Mouse (Mus musculus) heart, adult 2 months (tissue): Measurements from ENCODE around the gene Pcgf1. TPM values are rescaled to one million over a fixed set of nuclear protein-coding genes. Genes with fewer than 3 reads are reported as not detected.

ENCODE experiments used
- DNase-seq, 2 experiments: peaks; one replicate each; pipeline ENCODE4 v3.0.0; 2021
- H3K27ac ChIP-seq: fragments of 200-600 bp; 2 replicates; pipeline ENCODE4 v1.8.1; 2022
- H3K27me3 ChIP-seq: fragments of 200-500 bp; 2 replicates; pipeline ENCODE4 v1.6.1; 2012; ENCODE audit warnings: mild to moderate bottlenecking, low read length, inconsistent platforms, mixed read lengths; ENCODE audit not compliant: control insufficient read depth, insufficient read depth
- H3K36me3 ChIP-seq: fragments of 200-500 bp; 2 replicates; pipeline ENCODE4 v1.6.1; 2012; ENCODE audit warnings: low read length, inconsistent platforms; ENCODE audit not compliant: control insufficient read depth, insufficient read depth
- H3K4me1 ChIP-seq: fragments of 200-500 bp; 2 replicates; pipeline ENCODE4 v1.6.1; 2011; ENCODE audit warnings: low read length; ENCODE audit not compliant: control insufficient read depth, insufficient read depth
- H3K4me3 ChIP-seq: fragments of 200-600 bp; 2 replicates; pipeline ENCODE4 v1.8.1; 2022
- H3K79me2 ChIP-seq: fragments of 200-500 bp; replicated peaks from 2 replicates; pipeline ENCODE4 v1.6.1; 2012; ENCODE audit warnings: mild to moderate bottlenecking, inconsistent platforms, low read length, moderate library complexity, mixed read lengths; ENCODE audit not compliant: control insufficient read depth, insufficient read depth
- H3K9ac ChIP-seq: fragments of 200-500 bp; 2 replicates; pipeline ENCODE4 v1.6.1; 2012; ENCODE audit warnings: low read depth, mild to moderate bottlenecking, control low read depth, inconsistent platforms, low read length, mixed read lengths
- CTCF ChIP-seq: fragments of 200-600 bp; IDR thresholded peaks from 2 replicates; pipeline ENCODE4 v1.8.1; 2022; ENCODE audit warnings: antibody characterized with exemption, mild to moderate bottlenecking, moderate library complexity
- EP300 ChIP-seq: fragments of 200-500 bp; IDR thresholded peaks from 2 replicates; pipeline ENCODE4 v1.6.1; 2011; ENCODE audit warnings: low read depth, low read length, control low read depth; ENCODE audit not compliant: insufficient read depth
- POLR2A ChIP-seq: fragments of 200-500 bp; IDR thresholded peaks from 2 replicates; pipeline ENCODE4 v1.6.1; 2011; ENCODE audit warnings: mild to moderate bottlenecking, low read depth, low read length, control low read depth; ENCODE audit not compliant: insufficient read depth
- WGBS: fragments of 180-500 bp; shearing (Covaris S2); methylation state at CpG from one replicate; pipeline ENCODE4 v1.1.7; 2018; 5-methylcytosine and 5-hydroxymethylcytosine counted together
- intact Hi-C: fragments of 180-260 bp; cut with DNase I; formaldehyde crosslinking; loops from one replicate; pipeline ENCODE4 v1.15.1; 2025
- microRNA-seq, 2 experiments: library from miRNA; unstranded; fragments of <30 nt; microRNA quantifications; one replicate each; pipeline ENCODE4 v1.2.0; 2021
- polyA plus RNA-seq: library from polyadenylated mRNA; depleted of rRNA; stranded (reverse); fragments of >200 nt; gene quantifications from 2 replicates; pipeline ENCODE4 v1.2.3, GENCODE M21; 2012; rRNA removed
- total RNA-seq, 2 experiments: library from RNA; stranded (reverse); gene quantifications; 2 replicates each; pipeline ENCODE4 v1.2.3; 2021

The Pcgf1 gene
- total and polyA plus RNA-seq, 3 experiments, result 7.7 to 11.5 (median 8.0) TPM

- no peaks in the 10 kb centered on the region for H3K79me2 ChIP-seq
- no peaks in the 10 kb centered on the region for H3K27me3 ChIP-seq
- peak overlapping the region; percentile 76 for H3K27ac ChIP-seq
- H3K9ac ChIP-seq, result peak overlapping the region; percentile 78
- H3K4me3 ChIP-seq, result peak overlapping the region; percentile 84
- DNase-seq, result peak; percentile 90 to 92
- peaks cover 3% of the 10 kb centered on the region for H3K4me1 ChIP-seq
- H3K36me3 ChIP-seq, result no peaks in the 10 kb centered on the region
- intact Hi-C loops, result loop anchor here (1.0 to 5.0 kb wide), 3 partner anchors 16 to 202 kb away; partner anchors contain the start of genes Dctn1, Mob1a, Mrpl53 and Mthfd2
- WGBS, result under 1% methylated on average over 30 of the region's 30 CpGs
- TF ChIP-seq POLR2A (peak; percentile 77), CTCF (no peak), EP300 (0 out of 2 replicates have a peak, but pooled peaks have one; percentile 54)
Measured at GRCm38 (mm10) chr6:83124851-83125312, 47.2 kb downstream of the Pcgf1 start.

GRCm38 (mm10) chr6:83125331-83125730, 47.7 kb downstream of the Pcgf1 start, which contains the start of gene Ino80b:
Gene Ino80b, minus strand, starts transcription at chr6:83125431.
- TF ChIP-seq CTCF, result no peak
- TF ChIP-seq POLR2A, result no peak
- no peak for TF ChIP-seq EP300
- Histone ChIP-seq H3K27ac (peak within 1 kb of the TSS; percentile 76), H3K4me3 (peak within 1 kb of the TSS; percentile 84), H3K9ac (peak within 1 kb of the TSS; percentile 78), H3K4me1 (peaks cover 3% of the 10 kb centered on the region), H3K36me3 (no peaks in the 10 kb centered on the region), H3K27me3 (no peaks in the 10 kb centered on the region), H3K79me2 (no peaks in the 10 kb centered on the region)
- 28% methylated on average over 5 of the region's 5 CpGs for WGBS
- intact Hi-C loops, result loop anchor here (1.0 to 2.0 kb wide), 2 partner anchors 16 to 39 kb away; partner anchors contain the start of genes Dctn1 and Mrpl53
- DNase-seq, result no peak

GRCm38 (mm10) chr6:83127419-83127818, 49.8 kb downstream of the Pcgf1 start:
- no peak for DNase-seq
- intact Hi-C loops, result no loop called here
- Histone ChIP-seq H3K36me3 (no peaks in the 10 kb centered on the region), H3K27me3 (no peaks in the 10 kb centered on the region), H3K27ac (no peak overlapping the region), H3K4me1 (0 out of 2 replicates have a peak, but pooled peaks cover 2% of the 10 kb centered on the region), H3K79me2 (no peaks in the 10 kb centered on the region), H3K4me3 (no peak overlapping the region), H3K9ac (no peak overlapping the region)
- 94% methylated on average over 5 of the region's 5 CpGs for WGBS
- TF ChIP-seq CTCF, result peak; percentile 58
- TF ChIP-seq EP300, result no peak

Small RNA genes within 50 kb of the gene (microRNA-seq; reads per million reads assigned to microRNA genes)
- gene Mir3470a, result 0 reads per million in 2 experiments
- gene Mir7040, result 0 to 0.56 reads per million in 2 experiments

Other genes starting within 250 kb of the Pcgf1 start
- gene Sema4f, start 138.1 kb upstream of the Pcgf1 start, total RNA-seq, result under 1 TPM; 0.13 to 0.18 TPM
- gene Sema4f, start 138.1 kb upstream of the Pcgf1 start, polyA plus RNA-seq, result 0.37 and 0.53 TPM in 2 replicates
- gene M1ap, start 131.0 kb upstream of the Pcgf1 start, total RNA-seq, result under 1 TPM in 1 of 2 experiments, not detected in 1; 0.34 TPM
- 0.31 TPM in 1 of 2 replicates, not detected in the other for gene M1ap, start 131.0 kb upstream of the Pcgf1 start, polyA plus RNA-seq
- 1 to 10 TPM; 2.6 TPM for gene Dok1, start 44.4 kb upstream of the Pcgf1 start, total RNA-seq
- gene Dok1, start 44.4 kb upstream of the Pcgf1 start, polyA plus RNA-seq, result 3.0 and 3.4 TPM in 2 replicates
- 1 to 10 TPM; 1.9 to 2.1 TPM for gene Loxl3, start 43.7 kb upstream of the Pcgf1 start, total RNA-seq
- 5.4 and 7.2 TPM in 2 replicates for gene Loxl3, start 43.7 kb upstream of the Pcgf1 start, polyA plus RNA-seq
- gene Aup1, start 23.3 kb upstream of the Pcgf1 start, total RNA-seq, result 10 to 100 TPM; 70.9 to 87.0 TPM
- gene Aup1, start 23.3 kb upstream of the Pcgf1 start, polyA plus RNA-seq, result 148 and 178 TPM in 2 replicates
- 10 to 100 TPM; 26.9 to 30.4 TPM for gene Htra2, start 22.6 kb upstream of the Pcgf1 start, total RNA-seq
- gene Htra2, start 22.6 kb upstream of the Pcgf1 start, polyA plus RNA-seq, result 35.4 and 37.6 TPM in 2 replicates
- gene Dqx1, start 20.0 kb upstream of the Pcgf1 start, total RNA-seq, result under 1 TPM; 0.65 to 0.80 TPM
- gene Dqx1, start 20.0 kb upstream of the Pcgf1 start, polyA plus RNA-seq, result 1.4 TPM in 2 replicates
- gene Tlx2, start 7.6 kb upstream of the Pcgf1 start, total RNA-seq, result not detected
- 0.14 TPM in 1 of 2 replicates, not detected in the other for gene Tlx2, start 7.6 kb upstream of the Pcgf1 start, polyA plus RNA-seq
- gene Lbx2, start 8.5 kb downstream of the Pcgf1 start, total RNA-seq, result 1 to 10 TPM in 1 of 2 experiments, under 1 TPM in 1; 0.84 to 1.5 TPM
- 1.5 and 2.2 TPM in 2 replicates for gene Lbx2, start 8.5 kb downstream of the Pcgf1 start, polyA plus RNA-seq
- gene Ccdc142, start 23.7 kb downstream of the Pcgf1 start, total RNA-seq, result 1 to 10 TPM; 2.0 to 2.5 TPM
- gene Ccdc142, start 23.7 kb downstream of the Pcgf1 start, polyA plus RNA-seq, result 1.7 and 2.4 TPM in 2 replicates
- under 1 TPM; 0.80 to 0.94 TPM for gene Gm42688, start 23.7 kb downstream of the Pcgf1 start, total RNA-seq
- 1.6 TPM in 2 replicates for gene Gm42688, start 23.7 kb downstream of the Pcgf1 start, polyA plus RNA-seq
- gene Mrpl53, start 31.2 kb downstream of the Pcgf1 start, total RNA-seq, result 100 to 1,000 TPM; 113 to 131 TPM
- 91.3 and 129 TPM in 2 replicates for gene Mrpl53, start 31.2 kb downstream of the Pcgf1 start, polyA plus RNA-seq
- gene Mogs, start 37.6 kb downstream of the Pcgf1 start, total RNA-seq, result 1 to 10 TPM; 7.2 to 9.9 TPM
- 13.9 and 15.8 TPM in 2 replicates for gene Mogs, start 37.6 kb downstream of the Pcgf1 start, polyA plus RNA-seq
- gene Wbp1, start 43.7 kb downstream of the Pcgf1 start, total RNA-seq, result 10 to 100 TPM; 70.4 to 74.6 TPM
- gene Wbp1, start 43.7 kb downstream of the Pcgf1 start, polyA plus RNA-seq, result 152 TPM in 2 replicates
- gene Ino80b, start 47.6 kb downstream of the Pcgf1 start, total RNA-seq, result 10 to 100 TPM; 13.1 to 15.1 TPM
- 5.5 and 9.5 TPM in 2 replicates for gene Ino80b, start 47.6 kb downstream of the Pcgf1 start, polyA plus RNA-seq
- gene Rtkn, start 57.6 kb downstream of the Pcgf1 start, total RNA-seq, result 1 to 10 TPM; 5.2 to 6.7 TPM
- 18.6 and 27.7 TPM in 2 replicates for gene Rtkn, start 57.6 kb downstream of the Pcgf1 start, polyA plus RNA-seq
- 1 to 10 TPM in 1 of 2 experiments, under 1 TPM in 1; 0.89 to 1.3 TPM for gene Wdr54, start 78.5 kb downstream of the Pcgf1 start, total RNA-seq
- 2.1 and 2.7 TPM in 2 replicates for gene Wdr54, start 78.5 kb downstream of the Pcgf1 start, polyA plus RNA-seq
- gene 1700003E16Rik, start 78.5 kb downstream of the Pcgf1 start, total RNA-seq, result under 1 TPM; 0.10 to 0.25 TPM
- gene 1700003E16Rik, start 78.5 kb downstream of the Pcgf1 start, polyA plus RNA-seq, result 0.53 and 0.57 TPM in 2 replicates
- gene Dctn1, start 88.1 kb downstream of the Pcgf1 start, total RNA-seq, result 100 to 1,000 TPM; 125 to 141 TPM
- 84.2 and 89.1 TPM in 2 replicates for gene Dctn1, start 88.1 kb downstream of the Pcgf1 start, polyA plus RNA-seq
- gene Slc4a5, start 142.0 kb downstream of the Pcgf1 start, total RNA-seq, result not detected
- gene Slc4a5, start 142.0 kb downstream of the Pcgf1 start, polyA plus RNA-seq, result 0.61 TPM in 1 of 2 replicates, not detected in the other
- 1 to 10 TPM; 2.8 TPM for gene Mthfd2, start 248.0 kb downstream of the Pcgf1 start, total RNA-seq
- gene Mthfd2, start 248.0 kb downstream of the Pcgf1 start, polyA plus RNA-seq, result 1.7 and 2.5 TPM in 2 replicates
- 10 to 100 TPM; 22.3 to 22.6 TPM for gene Mob1a, start 248.1 kb downstream of the Pcgf1 start, total RNA-seq
- 12.4 and 22.7 TPM in 2 replicates for gene Mob1a, start 248.1 kb downstream of the Pcgf1 start, polyA plus RNA-seq